Mouse (Mus musculus): ENCODE data around the gene Myocd. TPM values are rescaled to one million over a fixed set of nuclear protein-coding genes. Genes with fewer than 3 reads are reported as not detected.

Gene Myocd
- total RNA-seq (2023), result not detected

DNA sequence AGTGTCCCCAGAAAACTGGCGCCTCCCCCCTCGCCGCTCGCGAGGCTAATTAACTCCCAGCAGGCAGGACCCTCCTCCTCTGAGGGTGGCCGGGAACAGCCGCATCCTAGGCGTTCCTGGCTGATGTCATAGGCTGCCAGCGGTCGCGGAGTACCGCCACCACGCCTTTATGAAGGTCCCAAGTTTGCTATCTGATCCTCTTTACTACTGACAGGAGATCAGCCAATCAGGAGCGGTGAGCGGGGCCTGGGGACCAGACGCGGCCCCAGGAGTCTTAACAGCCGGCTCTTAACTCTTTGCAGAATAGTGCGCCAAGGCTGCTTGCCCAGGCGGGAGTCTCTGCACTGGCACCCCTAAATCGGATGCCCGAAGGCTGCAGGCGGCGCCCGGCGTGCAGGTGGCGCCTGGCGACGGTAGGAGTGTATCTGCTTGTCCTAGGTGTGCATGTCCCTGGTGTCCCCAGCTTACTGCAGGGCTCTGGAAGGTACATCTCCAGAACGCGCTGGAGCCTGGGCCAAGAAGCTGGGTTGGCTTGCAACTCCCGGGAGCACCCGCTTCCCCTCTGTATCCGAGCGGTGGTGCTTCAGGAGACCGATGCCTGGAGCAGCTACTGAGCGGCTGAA, at the start of gene Myocd:
Gene Myocd, minus strand, starts transcription at position 139 of the 623 bp plus-strand sequence.

GRCm38 (mm10) chr11:65162767-65163120, 107.0 kb downstream of the Myocd start, which contains the start of gene Arhgap44:
Gene Arhgap44, minus strand, starts transcription at chr11:65162961.

GRCm38 (mm10) chr11:65159791-65160190, 110.0 kb downstream of the Myocd start, which contains the start of gene 1700086D15Rik:
Gene 1700086D15Rik, minus strand, starts transcription at chr11:65159891.

Other genes starting within 250 kb of the Myocd start
- gene 1700086D15Rik, start 110.1 kb downstream of the Myocd start, total RNA-seq (2023), result not detected
- gene Arhgap44, start 107.0 kb downstream of the Myocd start, total RNA-seq (2023), result not detected

Measured in neutrophil, adult 59 days (primary cell).